Mouse (Mus musculus): ENCODE measurements around the gene Adad2. TPM values are rescaled to one million over a fixed set of nuclear protein-coding genes. Genes with fewer than 3 reads are reported as not detected.

Gene Adad2
- 0.14 TPM in 1 of 2 replicates, not detected in the other for polyA plus RNA-seq (2016; fragmentation: Nextera tagmentation; extraction: Ambion mirVana)

DNA sequence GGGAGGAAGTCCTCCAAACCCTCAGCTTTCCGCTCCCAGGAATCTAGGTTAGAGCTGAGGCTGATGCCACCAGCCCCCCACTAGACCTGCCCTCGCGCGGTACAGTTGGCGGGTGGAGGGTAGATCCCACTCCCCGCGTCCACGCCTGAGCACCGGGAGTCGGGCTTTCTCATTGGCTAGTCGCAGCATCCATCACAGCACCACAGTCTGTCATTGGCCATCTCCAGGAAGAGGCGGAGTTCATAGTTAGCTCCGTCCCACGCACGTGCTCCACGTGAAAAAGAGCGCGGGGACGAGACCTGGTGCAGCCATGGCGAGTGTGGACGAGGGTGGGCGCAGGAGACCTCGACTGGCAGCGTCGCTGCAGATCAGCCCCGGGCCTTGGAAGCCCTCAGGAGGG, at the start of gene Adad2:
TSS of gene Adad2 (plus strand) at position 277 of the 400 bp plus-strand sequence.
- Histone ChIP-seq H3K27me3 (ENCODE audit: insufficient read depth, poor library complexity, severe bottlenecking) (peaks cover 38% of the 10 kb centered on the region), H3K36me3 (no peaks in the 10 kb centered on the region), H3K4me1 (peaks cover 12% of the 10 kb centered on the region), H3K9me3 (peaks cover 5% of the 10 kb centered on the region; the same call in 1 of the 2 replicates), H3K27ac (no peak within 1 kb of the TSS), H3K4me3 (no peak within 1 kb of the TSS)
- 71% methylated on average over 26 of the region's 26 CpGs for WGBS
- no peak for DNase-seq (ENCODE audit: low spot score)

DNA sequence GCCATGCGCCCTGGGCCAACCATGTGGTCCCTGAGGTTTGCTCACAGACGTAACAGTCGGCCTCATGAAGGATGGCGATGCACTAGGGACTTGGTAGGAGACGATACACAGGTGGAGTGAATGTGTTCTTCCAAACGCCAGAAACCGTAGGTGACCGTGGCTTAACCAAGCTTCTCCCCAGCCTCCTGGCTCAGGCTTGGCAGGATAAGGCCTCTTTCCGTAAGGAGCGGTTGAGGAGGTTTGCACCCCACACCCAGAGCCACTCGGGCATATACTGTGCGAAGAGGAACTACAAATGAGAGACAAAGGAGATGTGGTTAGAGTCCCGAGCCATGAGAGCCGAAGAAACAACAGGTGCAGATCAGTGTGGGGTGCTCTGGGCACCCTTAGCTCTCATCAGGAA, 48.7 kb upstream of the Adad2 start:
- Histone ChIP-seq H3K4me1 (peaks cover 4% of the 10 kb centered on the region; the same call in 1 of the 2 replicates), H3K4me3 (no peak overlapping the region), H3K27ac (no peak overlapping the region), H3K27me3 (ENCODE audit: insufficient read depth, poor library complexity, severe bottlenecking) (no peaks in the 10 kb centered on the region; the same call in 1 of the 2 replicates), H3K9me3 (no peaks in the 10 kb centered on the region), H3K36me3 (peaks cover 60% of the 10 kb centered on the region)
- WGBS, result 93% methylated on average over 14 of the region's 14 CpGs
- DNase-seq (ENCODE audit: low spot score), result no peak

DNA sequence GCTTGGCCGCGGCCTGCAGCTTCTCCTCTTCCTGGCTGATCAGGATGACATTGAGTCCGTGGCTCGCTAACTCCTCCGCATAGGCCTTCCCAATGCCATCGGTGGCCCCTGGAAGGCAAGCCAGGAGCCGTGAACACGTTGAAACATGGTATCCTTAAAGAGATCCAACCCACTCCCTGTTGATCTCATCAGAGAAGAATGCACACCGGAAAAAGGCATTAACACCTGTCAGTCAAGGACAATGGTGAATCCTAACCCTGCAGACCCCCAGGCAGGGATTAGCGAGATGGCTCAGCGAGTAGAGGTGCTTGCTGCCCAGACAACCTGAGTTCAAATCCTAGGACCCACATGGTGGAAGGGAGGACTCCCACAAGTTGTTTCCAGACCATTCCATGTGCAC, 46.2 kb upstream of the Adad2 start:
- Histone ChIP-seq H3K27ac (no peak overlapping the region), H3K27me3 (ENCODE audit: insufficient read depth, poor library complexity, severe bottlenecking) (no peaks in the 10 kb centered on the region; the same call in 1 of the 2 replicates), H3K4me1 (peaks cover 17% of the 10 kb centered on the region), H3K36me3 (peaks cover 60% of the 10 kb centered on the region), H3K4me3 (no peak overlapping the region), H3K9me3 (no peaks in the 10 kb centered on the region)
- DNase-seq (ENCODE audit: low spot score), result no peak
- 64% methylated on average over 11 of the region's 11 CpGs for WGBS

DNA sequence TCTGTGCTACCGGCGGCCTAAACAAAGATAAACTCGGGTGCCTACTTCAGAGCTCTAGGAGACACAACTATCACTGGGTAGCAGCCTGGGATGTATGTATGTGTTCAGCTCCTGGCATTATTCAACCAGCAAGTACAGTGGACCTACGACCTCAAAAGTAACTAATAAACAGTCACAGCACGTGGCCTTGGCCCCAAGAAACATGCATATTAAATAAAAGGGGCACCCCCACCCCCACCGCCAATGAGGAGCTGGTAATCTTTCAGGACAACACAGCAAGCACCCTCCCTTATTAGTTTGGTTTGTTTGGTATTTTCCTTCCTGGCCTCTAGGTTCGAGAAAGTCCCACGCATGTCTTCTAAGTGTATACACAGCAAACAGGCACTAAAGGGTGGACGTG, 44.3 kb upstream of the Adad2 start:
- H3K4me1 ChIP-seq, result peaks cover 21% of the 10 kb centered on the region
- peaks cover 43% of the 10 kb centered on the region for H3K36me3 ChIP-seq
- no peak overlapping the region for H3K4me3 ChIP-seq
- WGBS, result 86% methylated on average over 9 of the region's 9 CpGs
- H3K9me3 ChIP-seq, result no peaks in the 10 kb centered on the region
- no peak for DNase-seq (ENCODE audit: low spot score)
- no peak overlapping the region for H3K27ac ChIP-seq
- H3K27me3 ChIP-seq (ENCODE audit: insufficient read depth, poor library complexity, severe bottlenecking), result no peaks in the 10 kb centered on the region; the same call in 1 of the 2 replicates

DNA sequence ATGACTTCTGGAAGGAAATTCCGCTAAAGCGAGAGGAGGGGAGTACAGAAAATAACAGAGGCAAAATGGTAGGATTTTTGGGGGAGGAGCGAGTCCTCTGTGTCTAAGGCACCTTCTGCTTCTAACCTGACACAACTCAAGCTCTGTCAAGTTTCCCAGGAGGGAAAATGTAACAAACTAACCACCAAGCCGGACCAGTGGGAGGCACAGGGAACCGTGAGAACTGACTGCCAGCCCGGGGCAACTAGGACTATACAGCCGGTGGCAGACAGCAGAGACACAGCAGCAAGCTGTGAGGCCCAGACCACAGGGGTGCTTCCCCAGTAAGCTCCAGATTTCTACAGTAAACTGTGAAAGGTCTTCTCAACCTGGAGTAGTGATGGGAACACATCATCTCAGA, 43.6 kb upstream of the Adad2 start:
- no peak overlapping the region for H3K27ac ChIP-seq
- H3K27me3 ChIP-seq (ENCODE audit: insufficient read depth, poor library complexity, severe bottlenecking), result no peaks in the 10 kb centered on the region; the same call in 1 of the 2 replicates
- DNase-seq (ENCODE audit: low spot score), result no peak
- peaks cover 25% of the 10 kb centered on the region for H3K4me1 ChIP-seq
- WGBS, result 55% methylated on average over 7 of the region's 7 CpGs
- no peak overlapping the region for H3K4me3 ChIP-seq
- no peaks in the 10 kb centered on the region for H3K9me3 ChIP-seq
- H3K36me3 ChIP-seq, result peaks cover 36% of the 10 kb centered on the region

DNA sequence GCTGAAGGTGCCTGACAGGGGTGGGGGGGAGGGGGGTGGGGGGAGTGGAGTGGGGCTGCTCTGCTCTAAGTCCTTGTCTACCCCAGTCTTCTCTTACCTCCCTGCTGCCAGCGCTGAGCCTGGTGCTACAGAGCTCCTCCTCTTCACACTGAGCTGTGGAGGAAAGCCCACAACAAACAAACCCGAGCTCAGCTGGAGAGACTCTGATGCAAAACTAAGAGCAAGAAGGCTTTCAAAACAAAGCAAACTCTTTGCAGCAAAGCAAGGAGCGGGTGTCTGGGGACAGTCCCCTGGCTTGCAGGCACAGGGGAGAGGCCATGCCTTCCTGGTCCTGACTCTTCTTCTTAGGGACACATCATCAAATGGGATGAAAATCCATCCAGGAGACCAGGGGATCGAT, 42.7 kb upstream of the Adad2 start:
- Histone ChIP-seq H3K4me3 (no peak overlapping the region), H3K4me1 (peaks cover 34% of the 10 kb centered on the region), H3K27ac (no peak overlapping the region), H3K9me3 (no peaks in the 10 kb centered on the region), H3K27me3 (ENCODE audit: insufficient read depth, poor library complexity, severe bottlenecking) (no peaks in the 10 kb centered on the region; the same call in 1 of the 2 replicates), H3K36me3 (peaks cover 28% of the 10 kb centered on the region)
- DNase-seq (ENCODE audit: low spot score), result no peak
- 28% methylated on average over 4 of the region's 4 CpGs for WGBS

DNA sequence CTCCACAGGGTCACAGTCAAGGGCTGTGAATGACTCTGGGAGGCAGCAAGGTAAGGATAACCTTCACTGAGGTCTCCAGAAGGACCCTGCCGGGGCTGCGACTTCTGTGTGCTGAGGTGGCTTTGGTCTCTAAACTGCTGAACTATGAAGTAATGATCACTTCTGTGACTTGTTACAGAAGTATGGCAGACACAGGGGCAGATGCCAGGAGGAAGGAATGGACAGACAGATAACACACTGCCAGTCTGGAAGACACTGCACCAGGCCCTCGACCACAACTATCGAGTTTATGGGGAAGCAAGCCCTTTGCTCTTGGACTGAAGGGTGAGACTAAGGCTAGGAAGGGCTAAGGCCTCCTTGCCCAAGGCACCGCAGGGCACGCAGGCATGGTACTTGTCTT, 41.4 kb upstream of the Adad2 start:
- H3K27me3 ChIP-seq (ENCODE audit: insufficient read depth, poor library complexity, severe bottlenecking), result peaks cover 7% of the 10 kb centered on the region
- no peaks in the 10 kb centered on the region for H3K9me3 ChIP-seq
- peaks cover 15% of the 10 kb centered on the region for H3K36me3 ChIP-seq
- no peak overlapping the region for H3K27ac ChIP-seq
- DNase-seq (ENCODE audit: low spot score), result no peak
- no peak overlapping the region for H3K4me3 ChIP-seq
- 85% methylated on average over 6 of the region's 6 CpGs for WGBS
- H3K4me1 ChIP-seq, result peaks cover 42% of the 10 kb centered on the region

DNA sequence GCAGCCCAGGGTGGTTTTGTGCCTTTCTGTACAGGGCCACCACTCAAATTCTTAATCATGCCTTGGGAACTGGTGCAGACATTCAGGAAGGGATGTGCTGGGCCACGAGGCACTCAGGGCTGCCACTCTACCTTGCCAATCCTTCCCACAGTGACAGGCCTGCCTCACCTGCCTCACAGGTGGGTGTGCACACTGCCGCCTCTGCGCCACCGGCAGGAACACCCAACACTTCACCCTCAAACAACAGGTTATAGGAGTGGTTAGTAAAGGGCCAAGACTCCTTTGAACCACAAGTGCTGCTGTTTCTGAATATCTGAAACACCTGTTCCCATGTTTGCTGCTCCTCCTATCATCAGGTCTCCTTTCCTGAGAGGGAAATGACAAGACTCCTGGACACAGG, 40.1 kb upstream of the Adad2 start:
- H3K36me3 ChIP-seq, result peaks cover 6% of the 10 kb centered on the region
- no peak overlapping the region for H3K27ac ChIP-seq
- no peak for DNase-seq (ENCODE audit: low spot score)
- peaks cover 42% of the 10 kb centered on the region for H3K4me1 ChIP-seq
- peaks cover 19% of the 10 kb centered on the region for H3K27me3 ChIP-seq (ENCODE audit: insufficient read depth, poor library complexity, severe bottlenecking)
- no peaks in the 10 kb centered on the region for H3K9me3 ChIP-seq
- H3K4me3 ChIP-seq, result no peak overlapping the region
- WGBS, result 88% methylated on average over 4 of the region's 4 CpGs

DNA sequence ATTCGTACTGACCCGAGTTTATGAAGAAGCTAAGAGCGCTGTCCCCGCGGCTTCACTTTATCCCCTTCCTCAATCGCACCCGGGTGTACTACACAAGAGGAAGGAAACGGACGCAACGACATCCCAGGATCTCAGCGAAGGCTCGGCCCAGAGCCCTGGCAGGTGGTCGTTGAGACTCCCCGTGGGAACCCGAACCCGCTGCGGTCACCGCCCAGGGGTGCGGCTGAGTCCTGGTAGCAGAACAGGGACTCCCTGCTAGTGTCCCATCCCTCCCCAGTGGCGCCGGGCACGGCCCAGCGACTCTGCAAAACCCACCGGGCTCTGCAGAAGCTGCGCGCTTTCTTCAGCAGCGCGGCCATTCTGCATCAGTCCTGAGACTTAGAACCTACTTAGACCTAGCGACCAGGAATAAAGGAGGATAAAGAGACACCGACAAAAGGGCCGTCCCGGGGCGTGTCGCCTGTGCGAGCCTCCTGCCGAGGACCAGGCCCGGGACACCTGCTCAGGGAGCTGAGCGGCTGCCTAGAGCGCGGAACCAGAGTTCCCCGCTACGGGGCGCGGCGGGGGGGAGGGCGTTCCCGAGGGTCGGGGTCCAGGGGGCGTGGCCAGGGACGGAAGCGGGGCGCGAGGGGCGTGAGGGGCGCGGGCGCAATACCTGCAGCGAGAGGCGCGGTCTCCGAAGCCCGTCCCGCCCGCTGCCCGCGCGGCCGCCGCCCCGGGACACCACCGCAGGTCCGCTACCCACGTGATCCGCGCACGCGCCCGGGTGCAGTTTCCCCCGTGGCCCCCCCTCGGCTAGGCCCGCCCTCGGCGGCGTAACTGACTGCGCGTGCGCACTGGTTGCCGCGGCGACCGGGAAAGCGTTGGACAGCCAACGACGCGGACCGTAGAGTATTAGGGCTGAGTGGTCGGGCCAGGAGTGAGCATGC, 37.8 kb upstream of the Adad2 start, which contains the start of the genes Hsdl1 and Dnaaf1:
TSS of gene Hsdl1 (minus strand) at position 747 of the 929 bp plus-strand sequence.
TSS of gene Dnaaf1 (plus strand) at position 799 of the 929 bp plus-strand sequence.
- under 1% methylated on average over 94 of the region's 97 CpGs for WGBS
- Histone ChIP-seq H3K4me3 (peak within 1 kb of the TSS; percentile 93), H3K27ac (peak within 1 kb of the TSS; percentile 93), H3K4me1 (peaks cover 53% of the 10 kb centered on the region), H3K36me3 (no peaks in the 10 kb centered on the region), H3K27me3 (ENCODE audit: insufficient read depth, poor library complexity, severe bottlenecking) (peaks cover 30% of the 10 kb centered on the region), H3K9me3 (no peaks in the 10 kb centered on the region)
- peak; percentile 96 for DNase-seq (ENCODE audit: low spot score)

DNA sequence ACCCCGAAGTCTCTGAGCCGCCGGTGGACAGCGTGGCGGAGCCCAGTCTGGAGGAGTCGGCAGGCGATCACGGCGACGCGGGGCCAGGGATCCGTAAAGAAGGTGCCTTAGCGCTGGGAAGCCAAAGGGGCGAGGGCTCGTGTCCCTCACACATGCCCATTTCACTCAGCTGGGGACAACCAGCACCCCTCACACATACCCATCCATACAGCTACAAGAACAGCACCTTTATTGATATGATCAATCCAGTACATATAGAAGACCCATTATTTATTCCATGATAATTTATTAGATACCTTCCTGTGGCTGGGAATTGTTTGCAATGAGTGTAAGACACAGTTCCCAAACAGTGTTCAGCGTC, 37.2 kb upstream of the Adad2 start:
- H3K27me3 ChIP-seq (ENCODE audit: insufficient read depth, poor library complexity, severe bottlenecking), result peaks cover 30% of the 10 kb centered on the region

DNA sequence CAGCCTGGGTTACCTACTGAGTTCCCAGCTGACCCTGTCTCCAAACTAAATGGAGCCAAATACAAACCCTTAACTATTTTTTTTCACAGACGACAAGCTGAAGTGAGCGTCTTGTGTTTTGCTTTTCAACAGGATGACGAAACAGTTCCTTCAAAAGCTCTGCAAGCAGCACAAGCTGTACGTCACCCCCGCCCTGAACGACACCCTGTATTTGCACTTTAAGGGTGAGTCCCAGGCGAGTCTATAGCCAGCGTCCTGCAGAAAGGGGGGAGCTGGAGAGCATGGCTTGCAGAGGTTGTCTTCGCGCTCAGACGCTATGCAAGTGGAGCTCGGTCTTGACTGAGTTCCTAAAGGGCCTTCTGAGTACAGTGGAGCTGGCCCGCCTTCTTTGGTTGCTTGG, 33.5 kb upstream of the Adad2 start:
- DNase-seq (ENCODE audit: low spot score), result no peak
- Histone ChIP-seq H3K27ac (no peak overlapping the region), H3K9me3 (no peaks in the 10 kb centered on the region), H3K4me3 (no peak overlapping the region), H3K36me3 (no peaks in the 10 kb centered on the region), H3K27me3 (ENCODE audit: insufficient read depth, poor library complexity, severe bottlenecking) (peaks cover 30% of the 10 kb centered on the region), H3K4me1 (peaks cover 54% of the 10 kb centered on the region)
- WGBS, result 43% methylated on average over 13 of the region's 13 CpGs

More for the DNA sequence above, 37.2 kb upstream of the Adad2 start:
- peak overlapping the region; percentile 93 for H3K4me3 ChIP-seq
- no peak for DNase-seq (ENCODE audit: low spot score)
- H3K9me3 ChIP-seq, result no peaks in the 10 kb centered on the region
- H3K27ac ChIP-seq, result peak overlapping the region; percentile 93
- no peaks in the 10 kb centered on the region for H3K36me3 ChIP-seq
- peaks cover 53% of the 10 kb centered on the region for H3K4me1 ChIP-seq
- WGBS, result 2% methylated on average over 16 of the region's 16 CpGs

DNA sequence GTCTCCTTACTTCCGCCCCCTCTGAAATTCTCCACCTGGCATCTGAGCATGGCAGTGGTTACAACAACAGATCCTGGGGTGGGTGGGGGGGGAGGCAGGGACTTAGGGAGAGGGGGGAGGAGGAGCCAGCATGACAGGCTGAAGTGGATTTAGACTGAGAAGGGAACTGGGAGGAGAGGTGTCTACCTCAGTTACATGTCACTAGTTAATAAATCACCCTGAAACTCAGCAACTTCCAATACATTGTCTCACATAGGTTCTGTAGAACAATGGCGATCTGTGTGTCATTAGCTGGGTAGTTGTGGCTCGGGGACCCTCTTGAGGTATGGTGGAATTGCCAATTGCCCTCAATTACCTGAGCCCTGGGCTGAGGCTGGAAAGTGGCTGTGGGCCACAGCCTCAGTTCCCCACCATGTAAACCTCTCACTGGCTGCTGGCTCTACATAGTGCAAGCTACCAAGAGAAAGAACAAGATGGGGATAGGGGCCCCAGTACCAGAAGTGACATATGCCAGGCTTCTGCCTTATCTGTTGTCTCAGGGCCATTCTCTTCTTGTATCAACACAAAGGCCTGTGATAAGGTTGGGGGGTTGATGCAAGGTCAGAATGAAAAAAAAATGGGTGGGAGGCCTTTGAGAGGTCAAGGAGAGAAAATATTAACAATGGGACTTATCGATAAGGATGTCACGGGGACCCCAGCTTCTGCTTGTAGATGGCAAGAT, 31.9 kb upstream of the Adad2 start:
- 53% methylated on average over 5 of the region's 5 CpGs for WGBS

DNA sequence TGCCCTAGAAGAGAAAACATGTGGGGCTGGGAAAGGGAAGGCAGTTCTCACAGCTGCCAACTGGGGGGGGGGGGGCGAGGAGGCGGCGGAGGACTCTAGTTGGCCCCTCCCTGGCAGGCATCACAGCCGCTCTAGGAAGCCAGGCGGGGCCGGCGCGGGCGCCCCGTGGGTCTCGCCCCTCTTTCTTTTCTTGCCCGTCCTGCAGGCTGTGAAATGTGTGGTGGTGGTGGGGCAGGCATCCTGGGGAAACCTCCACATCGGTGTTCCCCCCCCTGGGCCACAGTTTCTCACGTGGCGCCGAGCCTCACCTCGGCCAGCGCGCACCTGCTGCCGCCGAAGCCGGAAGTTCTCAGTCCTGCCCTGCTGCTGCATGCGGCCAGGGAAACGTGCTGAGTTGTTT, 26.6 kb upstream of the Adad2 start:
- WGBS, result 16% methylated on average over 24 of the region's 24 CpGs
- DNase-seq (ENCODE audit: low spot score), result no peak

More for the DNA sequence above, 31.9 kb upstream of the Adad2 start:
- H3K4me1 ChIP-seq, result peaks cover 47% of the 10 kb centered on the region
- H3K36me3 ChIP-seq, result no peaks in the 10 kb centered on the region
- no peak for DNase-seq (ENCODE audit: low spot score)
- no peaks in the 10 kb centered on the region for H3K9me3 ChIP-seq
- H3K27ac ChIP-seq, result peak overlapping the region; percentile 53
- H3K4me3 ChIP-seq, result no peak overlapping the region; the same call in 1 of the 2 replicates
- H3K27me3 ChIP-seq (ENCODE audit: insufficient read depth, poor library complexity, severe bottlenecking), result peaks cover 29% of the 10 kb centered on the region

More for the DNA sequence above, 26.6 kb upstream of the Adad2 start:
- Histone ChIP-seq H3K4me3 (peak overlapping the region; percentile 48), H3K27ac (peak overlapping the region; percentile 80), H3K4me1 (peaks cover 54% of the 10 kb centered on the region), H3K9me3 (no peaks in the 10 kb centered on the region), H3K27me3 (ENCODE audit: insufficient read depth, poor library complexity, severe bottlenecking) (no peaks in the 10 kb centered on the region; the same call in 1 of the 2 replicates), H3K36me3 (no peaks in the 10 kb centered on the region)
